7 mouse cellular contexts compared by ENCODE assay signal in the genomic region with DNA sequence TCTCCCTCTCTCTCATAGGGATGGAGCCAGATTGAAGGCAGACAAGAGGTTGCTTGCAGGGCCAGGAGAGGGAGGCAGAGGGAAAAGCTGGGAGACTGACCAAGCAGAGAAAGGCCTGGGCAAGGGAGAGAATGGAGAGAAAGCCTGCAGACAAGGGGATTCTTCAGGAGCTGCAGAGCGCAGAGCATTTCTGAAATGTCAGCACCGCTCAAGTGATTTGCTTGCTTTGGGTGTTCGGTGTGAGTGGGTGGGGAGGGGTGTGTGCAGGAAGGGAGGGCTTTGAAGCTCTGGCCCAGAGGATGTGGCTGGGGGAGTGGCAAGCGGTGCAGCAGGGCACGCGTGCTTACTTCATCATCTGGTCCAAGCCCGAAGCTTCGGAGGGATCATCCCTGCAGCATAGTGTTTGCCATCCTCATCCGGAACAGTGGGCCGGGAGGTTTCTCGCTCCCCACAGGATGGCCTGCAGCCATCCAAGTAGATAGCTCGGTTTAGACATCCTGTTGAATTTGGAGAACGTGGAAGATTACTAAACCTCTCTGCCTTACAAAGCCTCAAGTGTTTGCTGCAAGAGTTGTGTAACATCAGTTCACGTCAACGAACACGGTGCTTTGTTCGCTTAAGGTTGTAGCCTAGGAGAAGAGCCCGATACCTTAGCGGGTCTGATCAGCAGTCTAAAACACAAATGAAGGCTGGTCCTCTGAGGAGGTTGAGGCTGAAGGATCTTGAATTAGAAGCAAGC. TPM values are rescaled to one million over a fixed set of nuclear protein-coding genes. Genes with fewer than 3 reads are reported as not detected.
A peak's percentile ranks its signal among the peaks of the same experiment; 100 is the strongest.
DNase-seq lines count a peak whose midpoint lies in the region; ATAC-seq and TF ChIP-seq lines count a peak whose summit lies in the region.

No protein-coding gene starts in this region.

- H3K27me3 ChIP-seq in midbrain, postnatal 0 days (ENCODE audit: insufficient read depth, low read length), result no peaks in the 10 kb centered on the region
- H3K27me3 ChIP-seq in midbrain, embryonic 15.5 days (replicated peaks), result peaks cover 6% of the 10 kb centered on the region

- H3K27ac ChIP-seq in midbrain, postnatal 0 days (ENCODE audit: low read depth, low read length), result no peak overlapping the region; the same call in 1 of the 2 replicates
- H3K27ac ChIP-seq in midbrain, embryonic 15.5 days, result no peak overlapping the region

- TF ChIP-seq CTCF in midbrain, postnatal 0 days (IDR thresholded peaks at IDR 0.05), result peak; percentile 67

- H3K4me2 ChIP-seq in midbrain, postnatal 0 days (ENCODE audit: low read depth, low read length, poor library complexity, severe bottlenecking), result no peak overlapping the region
- H3K4me2 ChIP-seq in midbrain, embryonic 15.5 days, result no peak overlapping the region

- no peak overlapping the region for H3K9ac ChIP-seq in midbrain, postnatal 0 days (replicated peaks; ENCODE audit: low read length, poor library complexity, severe bottlenecking)
- H3K9ac ChIP-seq in midbrain, embryonic 15.5 days, result no peak overlapping the region

- 0 out of 2 replicates have a peak, but pooled peaks have one; percentile 11 for ATAC-seq in midbrain, postnatal 0 days (ENCODE audit: low FRiP score)
- no peak for ATAC-seq in midbrain, embryonic 15.5 days (replicated peaks)
- ATAC-seq in granulocyte monocyte progenitor cell, adult 5-6 weeks (replicated peaks; ENCODE audit: poor library complexity, severe bottlenecking), result peak; percentile 49

- no peaks in the 10 kb centered on the region for H3K4me1 ChIP-seq in midbrain, postnatal 0 days (ENCODE audit: insufficient read depth, low read length)
- peaks cover 13% of the 10 kb centered on the region for H3K4me1 ChIP-seq in midbrain, embryonic 15.5 days

- no peak overlapping the region for H3K4me3 ChIP-seq in midbrain, postnatal 0 days (ENCODE audit: low read depth, low read length)
- no peak overlapping the region for H3K4me3 ChIP-seq in midbrain, embryonic 15.5 days

- peak; percentile 36 for DNase-seq in midbrain, postnatal 0 days (ENCODE audit: low spot score)
- DNase-seq in kidney, postnatal 36 days, result peak; percentile 35 to 42
- DNase-seq in spleen, adult 18-20 months, result peak; percentile 64
- DNase-seq in urinary bladder, adult 18-20 months (ENCODE audit: low spot score in 2 of 2), result no peak
- no peak for DNase-seq in frontal cortex, postnatal 14 days (ENCODE audit: low spot score in 2 of 2)

- H3K9me3 ChIP-seq in midbrain, postnatal 0 days (ENCODE audit: low read length), result no peaks in the 10 kb centered on the region
- H3K9me3 ChIP-seq in midbrain, embryonic 15.5 days, result no peaks in the 10 kb centered on the region

- H3K36me3 ChIP-seq in midbrain, postnatal 0 days (ENCODE audit: insufficient read depth, low read length), result no peaks in the 10 kb centered on the region
- no peaks in the 10 kb centered on the region for H3K36me3 ChIP-seq in midbrain, embryonic 15.5 days (replicated peaks)

- 66% methylated on average over 19 of the region's 19 CpGs for WGBS in midbrain, postnatal 0 days
- 71% methylated on average over 19 of the region's 19 CpGs for WGBS in midbrain, embryonic 15.5 days

RNA-seq across cellular contexts. Expression of a gene that starts 3.1 kb away (rescaled TPM):
- total RNA-seq in midbrain, postnatal 0 days (2014; rRNA removed), result 31.9 and 36.4 TPM in 2 replicates
- polyA plus RNA-seq in midbrain, postnatal 0 days (2015; fragmentation: Nextera tagmentation; extraction: Ambion mirVana), result 35.0 and 35.2 TPM in 2 replicates
- polyA plus RNA-seq in midbrain, embryonic 15.5 days (2015; fragmentation: Nextera tagmentation; extraction: Ambion mirVana), result 37.3 and 38.3 TPM in 2 replicates
- 98.4 and 131 TPM in 2 replicates for total RNA-seq in granulocyte monocyte progenitor cell, adult 5-6 weeks (2014; fragmentation: Nextera tagmentation)
- 62.1 and 64.0 TPM in 2 replicates for total RNA-seq in granulocyte monocyte progenitor cell, adult 5-6 weeks (2017)

Comparison
In these comparisons a context has a peak if more than half of its experiments do, and no peak if none do; other contexts are left out.
1. DNase-seq: peak in midbrain, postnatal 0 days (single experiment), kidney, postnatal 36 days (2 of 2) and spleen, adult 18-20 months (2 of 2); none in urinary bladder, adult 18-20 months (0 of 2) and frontal cortex, postnatal 14 days (0 of 2).